Mouse (Mus musculus): ENCODE measurements around the gene Klhl26. TPM values are rescaled to one million over a fixed set of nuclear protein-coding genes. Genes with fewer than 3 reads are reported as not detected.

Klhl26 gene
- polyA plus RNA-seq, 1 experiment from 2014 or later: 19.0 TPM

- 89% methylated on average over 5 of the region's 5 CpGs for WGBS
- Histone ChIP-seq H3K27me3 (replicated peaks; ENCODE audit: insufficient read depth, low read length) (no peaks in the 10 kb centered on the region), H3K9me3 (ENCODE audit: low read length) (no peaks in the 10 kb centered on the region), H3K4me2 (replicated peaks; ENCODE audit: low read depth, low read length) (no peak overlapping the region), H3K4me1 (ENCODE audit: insufficient read depth, low read depth, low read length) (peaks cover 6% of the 10 kb centered on the region; the same call in 1 of the 2 replicates), H3K36me3 (ENCODE audit: insufficient read depth, low read length) (no peaks in the 10 kb centered on the region), H3K4me3 (ENCODE audit: low read depth, low read length) (no peak overlapping the region), H3K9ac (replicated peaks; ENCODE audit: low read depth) (no peak overlapping the region), H3K27ac (ENCODE audit: low read length) (no peak overlapping the region)
- ATAC-seq: no peak
- no peak for DNase-seq (ENCODE audit: low spot score)
- no peak for TF ChIP-seq EP300 (IDR thresholded peaks at IDR 0.05)
- TF ChIP-seq CTCF (IDR thresholded peaks at IDR 0.05): no peak
Observed at GRCm38 (mm10) chr8:70435156-70435555, 41.6 kb downstream of the Klhl26 start.

DNA sequence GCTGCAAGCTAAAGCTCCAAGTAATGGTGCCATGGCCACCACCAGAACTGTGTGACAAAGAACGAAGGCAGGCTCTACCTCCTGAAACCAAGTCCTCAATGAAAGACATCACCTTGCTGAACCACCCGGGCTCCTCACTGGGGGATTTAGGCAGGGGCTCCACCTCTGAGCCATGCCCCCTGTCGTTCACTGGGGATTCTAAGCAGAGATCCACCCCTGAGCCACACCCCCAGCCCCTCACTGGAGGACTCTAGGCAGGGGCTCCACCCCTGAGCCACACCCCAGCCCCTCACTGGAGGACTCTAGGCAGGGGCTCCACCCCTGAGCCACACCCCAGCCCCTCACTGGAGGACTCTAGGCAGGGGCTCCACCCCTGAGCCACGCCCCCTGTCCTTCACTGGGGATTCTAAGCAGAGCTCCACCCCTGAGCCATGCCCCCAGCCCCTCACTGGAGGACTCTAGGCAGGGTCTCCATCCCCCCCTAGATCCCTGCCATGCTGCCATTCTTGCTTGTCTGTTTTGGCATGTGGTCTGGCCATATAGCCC is 43.7 kb downstream of the Klhl26 start:
- DNase-seq (ENCODE audit: low spot score): no peak
- Histone ChIP-seq H3K27me3 (replicated peaks; ENCODE audit: insufficient read depth, low read length) (no peaks in the 10 kb centered on the region), H3K27ac (ENCODE audit: low read length) (no peak overlapping the region), H3K4me1 (ENCODE audit: insufficient read depth, low read depth, low read length) (no peaks in the 10 kb centered on the region), H3K9ac (replicated peaks; ENCODE audit: low read depth) (no peak overlapping the region), H3K4me2 (replicated peaks; ENCODE audit: low read depth, low read length) (no peak overlapping the region), H3K9me3 (ENCODE audit: low read length) (no peaks in the 10 kb centered on the region), H3K36me3 (ENCODE audit: insufficient read depth, low read length) (no peaks in the 10 kb centered on the region), H3K4me3 (ENCODE audit: low read depth, low read length) (no peak overlapping the region)
- no peak for TF ChIP-seq CTCF (IDR thresholded peaks at IDR 0.05)
- TF ChIP-seq EP300 (IDR thresholded peaks at IDR 0.05): no peak
- 39% methylated on average over 4 of the region's 4 CpGs for WGBS
- ATAC-seq: no peak

GRCm38 (mm10) chr8:70431213-70431612 is 45.6 kb downstream of the Klhl26 start:
- DNase-seq (ENCODE audit: low spot score): peak; percentile 24
- H3K4me3 ChIP-seq (ENCODE audit: low read depth, low read length): no peak overlapping the region

DNA sequence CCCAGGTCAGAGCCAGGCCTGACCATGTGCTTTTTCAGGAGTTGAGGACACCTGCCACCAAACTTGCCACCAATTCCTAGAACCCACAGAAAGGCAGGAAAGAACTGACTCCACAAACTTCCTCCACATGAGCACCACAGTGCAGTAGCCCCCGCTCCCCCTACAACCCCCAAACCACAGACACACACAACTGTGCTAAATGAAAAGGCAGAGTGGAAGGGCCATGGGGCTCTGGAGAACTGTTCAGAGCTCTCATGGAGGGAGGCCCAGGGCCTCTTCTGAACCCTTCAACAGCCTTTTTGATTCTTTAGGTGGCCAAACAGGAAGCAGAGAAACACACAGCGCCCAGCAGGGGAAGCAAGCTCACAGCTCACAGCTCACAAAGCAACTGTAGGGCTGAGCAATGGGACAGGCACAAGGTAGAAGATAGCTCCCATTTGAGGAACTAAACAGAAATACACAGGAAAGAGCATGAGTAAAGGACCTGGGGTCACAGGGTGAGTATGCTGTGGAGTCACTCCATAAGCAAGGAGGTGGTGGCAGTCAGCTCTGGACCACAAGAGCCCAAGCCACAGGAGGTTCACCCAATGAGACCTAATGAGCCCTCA is 50.4 kb downstream of the Klhl26 start:
- H3K27ac ChIP-seq (ENCODE audit: low read length): no peak overlapping the region
- no peaks in the 10 kb centered on the region for H3K36me3 ChIP-seq (ENCODE audit: insufficient read depth, low read length)
- H3K4me2 ChIP-seq (replicated peaks; ENCODE audit: low read depth, low read length): no peak overlapping the region
- H3K4me3 ChIP-seq (ENCODE audit: low read depth, low read length): no peak overlapping the region
- no peaks in the 10 kb centered on the region for H3K27me3 ChIP-seq (replicated peaks; ENCODE audit: insufficient read depth, low read length)
- DNase-seq (ENCODE audit: low spot score) (no peak), ATAC-seq (no peak)
- 50% methylated on average over 2 of the region's 2 CpGs for WGBS
- H3K9ac ChIP-seq (replicated peaks; ENCODE audit: low read depth): no peak overlapping the region
- TF ChIP-seq EP300 (IDR thresholded peaks at IDR 0.05) (no peak), CTCF (IDR thresholded peaks at IDR 0.05) (peak; percentile 33; the same call in 1 of the 2 replicates)
- peaks cover 5% of the 10 kb centered on the region; the same call in 1 of the 2 replicates for H3K4me1 ChIP-seq (ENCODE audit: insufficient read depth, low read depth, low read length)
- H3K9me3 ChIP-seq (ENCODE audit: low read length): no peaks in the 10 kb centered on the region

More at GRCm38 (mm10) chr8:70431213-70431612, 45.6 kb downstream of the Klhl26 start:
- WGBS: 70% methylated on average over 4 of the region's 4 CpGs
- Histone ChIP-seq H3K27me3 (replicated peaks; ENCODE audit: insufficient read depth, low read length) (no peaks in the 10 kb centered on the region), H3K4me2 (replicated peaks; ENCODE audit: low read depth, low read length) (no peak overlapping the region), H3K9ac (replicated peaks; ENCODE audit: low read depth) (no peak overlapping the region), H3K27ac (ENCODE audit: low read length) (no peak overlapping the region), H3K36me3 (ENCODE audit: insufficient read depth, low read length) (no peaks in the 10 kb centered on the region), H3K4me1 (ENCODE audit: insufficient read depth, low read depth, low read length) (peaks cover 3% of the 10 kb centered on the region; the same call in 1 of the 2 replicates), H3K9me3 (ENCODE audit: low read length) (no peaks in the 10 kb centered on the region)
- TF ChIP-seq EP300 (IDR thresholded peaks at IDR 0.05) (no peak), CTCF (IDR thresholded peaks at IDR 0.05) (no peak)
- peak; percentile 56 for ATAC-seq

- H3K9me3 ChIP-seq (ENCODE audit: low read length): no peaks in the 10 kb centered on the region
- H3K9ac ChIP-seq (replicated peaks; ENCODE audit: low read depth): no peak overlapping the region
- ATAC-seq (no peak), DNase-seq (ENCODE audit: low spot score) (no peak)
- H3K27me3 ChIP-seq (replicated peaks; ENCODE audit: insufficient read depth, low read length): no peaks in the 10 kb centered on the region
- TF ChIP-seq EP300 (IDR thresholded peaks at IDR 0.05) (no peak), CTCF (IDR thresholded peaks at IDR 0.05) (no peak)
- H3K4me3 ChIP-seq (ENCODE audit: low read depth, low read length): no peak overlapping the region
- no peak overlapping the region for H3K4me2 ChIP-seq (replicated peaks; ENCODE audit: low read depth, low read length)
- no peaks in the 10 kb centered on the region for H3K36me3 ChIP-seq (ENCODE audit: insufficient read depth, low read length)
- H3K27ac ChIP-seq (ENCODE audit: low read length): no peak overlapping the region
- WGBS: 92% methylated on average over 2 of the region's 2 CpGs
- peaks cover 5% of the 10 kb centered on the region; the same call in 1 of the 2 replicates for H3K4me1 ChIP-seq (ENCODE audit: insufficient read depth, low read depth, low read length)
Observed at GRCm38 (mm10) chr8:70422722-70423121, 54.0 kb downstream of the Klhl26 start.

DNA sequence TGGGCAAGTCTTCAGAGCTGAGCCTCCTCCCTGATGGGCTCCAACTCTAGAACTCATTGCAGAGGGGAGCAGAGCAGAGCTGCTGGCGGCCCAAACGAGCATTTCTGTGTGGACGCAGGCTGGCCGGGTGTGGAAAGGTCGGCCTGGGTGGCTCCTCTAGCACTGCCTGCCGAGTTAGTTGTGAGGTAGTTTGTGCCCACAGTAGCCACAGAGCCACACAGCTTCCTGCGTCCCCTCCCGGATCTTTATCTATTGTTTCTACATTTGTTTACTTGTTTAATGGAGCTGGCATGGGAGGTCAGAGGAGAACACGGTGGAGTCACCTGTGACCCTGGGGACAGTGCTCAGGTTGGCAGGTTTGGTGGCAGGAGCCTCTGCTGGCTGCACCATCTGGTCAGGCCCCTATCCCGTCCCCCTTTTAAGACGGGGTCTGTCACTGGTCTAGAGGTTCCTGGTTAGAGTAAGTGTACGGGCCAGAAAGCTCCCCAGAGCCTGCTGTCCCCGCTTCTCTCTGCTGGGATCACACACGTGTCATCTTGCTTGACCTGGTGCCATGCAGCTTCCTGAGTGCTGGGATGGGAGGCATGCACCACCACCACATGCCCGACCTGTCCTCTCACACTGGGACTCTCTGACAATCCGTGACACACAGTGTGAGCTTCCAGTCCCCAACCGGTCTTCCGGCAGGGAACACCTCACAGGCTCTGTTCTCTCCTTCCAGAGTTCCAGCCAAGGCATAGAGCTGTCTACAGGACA is 55.2 kb downstream of the Klhl26 start:
- H3K27ac ChIP-seq (ENCODE audit: low read length): no peak overlapping the region
- TF ChIP-seq CTCF (IDR thresholded peaks at IDR 0.05): no peak
- no peak for TF ChIP-seq EP300 (IDR thresholded peaks at IDR 0.05)
- DNase-seq (ENCODE audit: low spot score) (no peak), ATAC-seq (no peak)
- H3K36me3 ChIP-seq (ENCODE audit: insufficient read depth, low read length): no peaks in the 10 kb centered on the region
- WGBS: 57% methylated on average over 18 of the region's 18 CpGs
- no peaks in the 10 kb centered on the region for H3K27me3 ChIP-seq (replicated peaks; ENCODE audit: insufficient read depth, low read length)
- no peak overlapping the region for H3K4me2 ChIP-seq (replicated peaks; ENCODE audit: low read depth, low read length)
- H3K9me3 ChIP-seq (ENCODE audit: low read length): no peaks in the 10 kb centered on the region
- no peak overlapping the region for H3K9ac ChIP-seq (replicated peaks; ENCODE audit: low read depth)
- H3K4me1 ChIP-seq (ENCODE audit: insufficient read depth, low read depth, low read length): peaks cover 5% of the 10 kb centered on the region; the same call in 1 of the 2 replicates
- no peak overlapping the region for H3K4me3 ChIP-seq (ENCODE audit: low read depth, low read length)
